Mouse (Mus musculus) CD8-positive naive resting alpha-beta T cell, adult 57 days (primary cell): ENCODE measurements around the gene Anxa10. TPM values are rescaled to one million over a fixed set of nuclear protein-coding genes. Genes with fewer than 3 reads are reported as not detected.

Source experiments
- total RNA-seq: library from RNA; stranded (reverse); gene quantifications from one replicate; pipeline ENCODE4 v1.2.4, GENCODE M21; 2023

Gene Anxa10
- not detected for total RNA-seq

GRCm38 (mm10) chr8:62123098-62123497 is at the start of gene Anxa10:
TSS of gene Anxa10 (minus strand) at chr8:62123150.

Other genes starting within 250 kb of the Anxa10 start
- gene Palld, start 220.5 kb downstream of the Anxa10 start, total RNA-seq: 4.7 TPM
- 24.1 TPM for gene Ddx60, start 195.1 kb downstream of the Anxa10 start, total RNA-seq